In the genomic region with DNA sequence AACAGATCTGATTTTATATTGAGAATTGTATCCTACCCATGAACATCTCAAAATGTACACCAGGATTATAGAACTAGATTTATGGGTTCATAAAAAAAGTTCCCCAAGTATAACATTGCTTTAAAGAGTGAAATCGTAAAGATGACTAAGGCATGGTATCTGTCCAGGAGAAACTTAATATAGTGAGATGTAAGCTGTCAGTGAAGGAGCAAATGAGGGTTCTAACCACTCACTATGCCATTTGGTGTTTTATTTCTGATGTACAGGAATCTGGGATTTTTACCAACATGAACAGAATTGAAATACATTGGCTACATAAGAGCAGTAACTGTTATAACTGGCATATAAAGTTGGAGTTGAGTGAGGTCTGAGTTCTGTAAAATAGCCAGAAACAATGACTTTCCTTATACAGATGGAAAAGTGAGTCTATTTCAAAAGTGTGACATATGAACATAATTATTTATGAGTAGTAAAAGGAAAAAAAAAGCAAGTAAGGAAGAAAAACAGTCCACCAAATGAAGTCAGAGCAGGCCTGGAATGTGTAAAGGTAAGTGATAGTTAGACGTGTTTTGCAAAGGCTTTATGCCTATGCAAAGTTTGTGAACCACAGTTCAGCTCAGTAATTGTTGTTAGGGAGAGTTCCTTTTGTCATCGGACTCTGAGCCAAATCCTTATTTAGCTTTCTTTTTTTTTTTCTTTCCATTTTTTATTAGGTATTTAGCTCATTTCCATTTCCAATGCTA, we compare ENCODE assay signal across 22 mouse cellular contexts. TPM values are rescaled to one million over a fixed set of nuclear protein-coding genes. Genes with fewer than 3 reads are reported as not detected.
"Had no signal": no experiment of that assay in that cellular context is flagged by ENCODE, and none has a peak within 500 bp of the region (broad histone marks: within the 10 kb centered on the region; RNA-seq: fewer than 3 reads in every experiment).

No protein-coding gene starts in this region.

- H3K9ac ChIP-seq: kidney, embryonic 15.5 days; limb, embryonic 12.5 days; liver, embryonic 14.5 days; liver, postnatal 0 days; lung, embryonic 14.5 days; midbrain, embryonic 13.5 days had no signal

- ATAC-seq: lung, postnatal 0 days; midbrain, embryonic 13.5 days; midbrain, embryonic 16.5 days had no signal

- H3K9me3 ChIP-seq: kidney, embryonic 15.5 days; limb, embryonic 12.5 days; midbrain, embryonic 13.5 days had no signal

- H3K4me3 ChIP-seq: kidney, embryonic 15.5 days; left cerebral cortex, adult 2 months; limb, embryonic 12.5 days; midbrain, embryonic 13.5 days; myocyte had no signal

- H3K4me2 ChIP-seq: kidney, embryonic 15.5 days; limb, embryonic 12.5 days; liver, embryonic 11.5 days; lung, embryonic 14.5 days; midbrain, embryonic 13.5 days had no signal

- DNase-seq: kidney, postnatal 10 days; layer of hippocampus, postnatal 36 days; liver, postnatal 0 days; lung, embryonic 14.5 days; thymus, adult 2 months; thymus, postnatal 14 days; thymus, postnatal 4 days had no signal

- H3K27me3 ChIP-seq: kidney, embryonic 15.5 days; limb, embryonic 12.5 days; midbrain, embryonic 13.5 days had no signal

- H3K36me3 ChIP-seq: kidney, embryonic 15.5 days; limb, embryonic 12.5 days; midbrain, embryonic 13.5 days had no signal

- H3K27ac ChIP-seq: kidney, embryonic 15.5 days; left cerebral cortex, adult 2 months; limb, embryonic 12.5 days; liver, embryonic 14.5 days; macrophage; midbrain, embryonic 13.5 days had no signal

- H3K4me1 ChIP-seq: kidney, embryonic 15.5 days; limb, embryonic 12.5 days; midbrain, embryonic 13.5 days had no signal

RNA-seq across cellular contexts. Expression of a gene that starts 4.8 kb away (rescaled TPM):
- polyA plus RNA-seq: limb, embryonic 12.5 days; lung, embryonic 14.5 days; lung, postnatal 0 days; macrophage; midbrain, embryonic 13.5 days; midbrain, embryonic 16.5 days; myocyte; neural tube, embryonic 11.5 days; neural tube, embryonic 14.5 days had no signal

RNA-seq across cellular contexts. Expression of a gene that starts 14.8 kb away (rescaled TPM):
- polyA plus RNA-seq: kidney, embryonic 15.5 days; limb, embryonic 12.5 days; liver, embryonic 11.5 days; lung, embryonic 14.5 days; lung, postnatal 0 days; macrophage; midbrain, embryonic 13.5 days; midbrain, embryonic 16.5 days; myocyte; neural tube, embryonic 11.5 days; neural tube, embryonic 14.5 days; small intestine, adult 2 months; spleen, adult 2 months; stomach, embryonic 16.5 days; thymus, adult 2 months had no signal
